Mouse (Mus musculus): ENCODE results near the gene Epop. TPM values are rescaled to one million over a fixed set of nuclear protein-coding genes. Genes with fewer than 3 reads are reported as not detected.
"Not testable (repeated sequence)": the region's sequence is repeated elsewhere in the genome, so short reads cannot be mapped to it uniquely, and the experiment has no call there.

Gene Epop
- polyA plus RNA-seq, 1 experiment from 2014 or later, result 11.6 TPM

GRCm38 (mm10) chr11:97641668-97642067, 12.2 kb upstream of the Epop start:
- Histone ChIP-seq H3K27me3 (ENCODE audit: poor library complexity, severe bottlenecking) (no peaks in the 10 kb centered on the region), H3K27ac (no peak overlapping the region), H3K4me1 (no peaks in the 10 kb centered on the region), H3K36me3 (replicated peaks) (no peaks in the 10 kb centered on the region), H3K4me3 (no peak overlapping the region), H3K9me3 (no peaks in the 10 kb centered on the region)
- DNase-seq (ENCODE audit: extremely low spot score, low spot score), result no peak
- 68% methylated on average over 8 of the region's 8 CpGs for WGBS

DNA sequence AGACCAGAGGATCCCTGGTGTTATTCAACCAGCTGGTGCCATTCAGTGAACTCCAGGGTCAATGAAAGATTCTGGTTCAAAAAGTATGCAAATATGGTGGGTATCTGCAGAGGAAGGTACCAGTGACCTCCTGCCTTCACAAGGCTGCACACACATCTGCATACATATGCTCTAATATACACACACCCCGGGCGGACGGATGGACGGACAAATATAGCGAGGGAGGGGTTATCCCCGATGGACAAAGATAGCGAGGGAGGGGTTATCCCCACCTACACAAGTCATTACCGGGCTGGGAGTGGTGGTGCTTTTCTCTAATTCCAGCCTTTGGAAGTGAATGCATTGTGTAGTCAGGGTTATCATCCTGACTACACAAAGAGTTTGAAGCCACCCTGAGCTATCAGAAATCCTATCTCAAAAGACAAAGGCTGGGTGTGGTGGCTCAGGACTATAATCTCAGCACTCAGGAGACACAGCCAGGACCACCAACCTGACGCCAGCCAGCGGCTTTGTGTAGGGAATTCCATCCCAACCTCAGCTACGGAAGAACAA, 6.0 kb upstream of the Epop start:
- 78% methylated on average over 11 of the region's 11 CpGs for WGBS

DNA sequence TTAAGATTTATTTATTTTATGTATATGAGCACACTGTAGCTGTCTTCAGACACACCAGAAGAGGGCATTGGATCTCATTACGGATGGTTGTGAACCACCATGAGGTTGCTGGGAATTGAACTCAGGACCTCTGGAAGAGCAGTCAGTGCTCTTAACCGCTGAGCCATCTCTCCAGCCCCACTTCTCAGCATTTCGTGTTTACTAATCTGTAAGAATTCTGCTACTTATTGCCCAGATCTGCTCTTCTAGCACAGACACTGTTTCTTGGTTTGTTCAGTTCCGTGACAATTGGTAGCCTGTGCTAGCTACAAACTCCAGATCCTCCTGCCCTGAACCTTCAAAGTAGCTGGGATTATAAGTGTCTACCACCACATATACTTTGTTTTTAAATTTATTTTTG, 2.9 kb upstream of the Epop start:
- H3K27ac ChIP-seq, H3K9me3 ChIP-seq: not testable (repeated sequence)

More for the DNA sequence above, 6.0 kb upstream of the Epop start:
- no peak overlapping the region for H3K27ac ChIP-seq
- H3K9me3 ChIP-seq, result no peaks in the 10 kb centered on the region
- no peak overlapping the region for H3K4me3 ChIP-seq
- peaks cover 17% of the 10 kb centered on the region for H3K4me1 ChIP-seq
- DNase-seq (ENCODE audit: extremely low spot score, low spot score), result no peak
- peaks cover 21% of the 10 kb centered on the region for H3K27me3 ChIP-seq (ENCODE audit: poor library complexity, severe bottlenecking)
- H3K36me3 ChIP-seq (replicated peaks), result no peaks in the 10 kb centered on the region

DNA sequence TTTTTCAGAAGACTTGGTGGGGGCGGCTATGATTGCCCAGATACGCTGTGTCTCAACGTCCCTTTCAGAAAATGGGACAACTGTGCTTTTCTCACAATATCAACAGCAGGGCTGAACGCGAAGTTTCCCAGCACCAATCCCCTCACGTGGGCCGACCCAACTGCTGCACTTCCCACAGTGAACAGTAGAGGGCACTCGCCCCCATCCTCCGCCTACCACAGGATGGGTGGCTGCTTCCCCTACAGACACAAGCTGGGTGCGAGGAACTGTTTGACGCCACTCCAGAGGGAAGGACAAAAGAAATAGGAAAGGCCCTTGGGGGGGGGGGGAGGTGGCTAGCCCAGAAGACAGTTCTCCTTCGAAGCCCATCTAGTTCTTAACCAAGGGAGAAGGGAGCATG, 2.4 kb upstream of the Epop start:
- Histone ChIP-seq H3K4me1 (peaks cover 52% of the 10 kb centered on the region), H3K27ac (0 out of 2 replicates have a peak overlapping the region, but pooled peaks have one; percentile 11), H3K36me3 (replicated peaks) (no peaks in the 10 kb centered on the region), H3K4me3 (0 out of 2 replicates have a peak overlapping the region, but pooled peaks have one; percentile 5), H3K27me3 (ENCODE audit: poor library complexity, severe bottlenecking) (peaks cover 54% of the 10 kb centered on the region), H3K9me3 (no peaks in the 10 kb centered on the region)
- DNase-seq (ENCODE audit: extremely low spot score, low spot score), result peak; percentile 83
- WGBS, result 2% methylated on average over 12 of the region's 12 CpGs

More for the DNA sequence above, 2.9 kb upstream of the Epop start:
- WGBS, result 87% methylated on average over 4 of the region's 4 CpGs
- not testable (repeated sequence) for H3K36me3 ChIP-seq (replicated peaks); H3K4me3 ChIP-seq; DNase-seq (ENCODE audit: extremely low spot score, low spot score)
- Histone ChIP-seq H3K4me1 (peaks cover 47% of the 10 kb centered on the region), H3K27me3 (ENCODE audit: poor library complexity, severe bottlenecking) (peaks cover 49% of the 10 kb centered on the region)

- WGBS, result 16% methylated on average over 5 of the region's 5 CpGs
- Histone ChIP-seq H3K27ac (no peak overlapping the region), H3K4me1 (peaks cover 56% of the 10 kb centered on the region), H3K4me3 (0 out of 2 replicates have a peak overlapping the region, but pooled peaks have one; percentile 1), H3K9me3 (no peaks in the 10 kb centered on the region), H3K36me3 (replicated peaks) (no peaks in the 10 kb centered on the region), H3K27me3 (ENCODE audit: poor library complexity, severe bottlenecking) (peaks cover 58% of the 10 kb centered on the region)
- no peak for DNase-seq (ENCODE audit: extremely low spot score, low spot score)
Observed at GRCm38 (mm10) chr11:97631500-97631899, 2.0 kb upstream of the Epop start.

DNA sequence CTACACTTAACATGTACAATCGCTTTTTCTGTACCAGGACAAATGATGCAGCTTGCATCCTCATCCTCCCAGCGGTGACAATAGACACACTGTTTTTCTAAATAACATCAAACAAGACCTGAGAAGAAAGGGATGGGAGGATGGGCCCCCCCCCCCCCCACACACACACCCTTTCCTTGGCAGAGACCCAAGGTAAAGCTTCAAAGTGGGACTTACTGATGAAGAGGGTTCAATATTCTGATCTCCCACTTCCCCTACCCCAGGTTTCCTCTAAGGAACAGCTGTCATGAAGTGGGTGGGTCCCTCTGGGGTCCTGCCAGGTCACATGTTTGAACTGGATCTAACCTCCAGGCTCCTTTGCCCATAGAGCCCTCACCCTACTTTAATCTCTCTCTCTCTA, 1.5 kb upstream of the Epop start:
- Histone ChIP-seq H3K4me3 (0 out of 2 replicates have a peak overlapping the region, but pooled peaks have one; percentile 1), H3K4me1 (peaks cover 61% of the 10 kb centered on the region), H3K9me3 (no peaks in the 10 kb centered on the region), H3K27ac (no peak overlapping the region), H3K27me3 (ENCODE audit: poor library complexity, severe bottlenecking) (peaks cover 63% of the 10 kb centered on the region), H3K36me3 (replicated peaks) (no peaks in the 10 kb centered on the region)
- no peak for DNase-seq (ENCODE audit: extremely low spot score, low spot score)
- WGBS, result 28% methylated on average over 2 of the region's 2 CpGs

- H3K9me3 ChIP-seq, result no peaks in the 10 kb centered on the region
- WGBS, result under 1% methylated on average over 101 of the region's 106 CpGs
- H3K4me3 ChIP-seq, result peak overlapping the region; percentile 70
- H3K36me3 ChIP-seq (replicated peaks), result no peaks in the 10 kb centered on the region
- DNase-seq (ENCODE audit: extremely low spot score, low spot score), result peak; percentile 59
- peak overlapping the region; percentile 90 for H3K27ac ChIP-seq
- H3K4me1 ChIP-seq, result peaks cover 63% of the 10 kb centered on the region
- H3K27me3 ChIP-seq (ENCODE audit: poor library complexity, severe bottlenecking), result peaks cover 85% of the 10 kb centered on the region
Observed at GRCm38 (mm10) chr11:97628568-97629518, 659 bp downstream of the Epop start.

DNA sequence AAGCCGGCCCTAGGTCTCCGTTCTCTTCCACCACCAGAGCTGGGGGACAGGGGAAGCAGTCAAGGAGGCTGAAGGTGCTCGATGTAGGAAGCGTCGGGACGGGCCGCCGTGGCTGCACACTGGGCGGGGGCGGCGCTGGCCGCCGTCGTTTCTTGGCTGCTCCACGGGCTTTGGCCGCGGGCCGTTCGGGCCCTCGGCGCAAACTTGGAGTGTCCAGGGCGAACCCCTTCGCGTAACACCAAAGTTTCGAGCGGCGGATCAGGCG, 1.3 kb downstream of the Epop start:
- H3K9me3 ChIP-seq, result no peaks in the 10 kb centered on the region
- H3K4me3 ChIP-seq, result peak overlapping the region; percentile 70
- peaks cover 63% of the 10 kb centered on the region for H3K4me1 ChIP-seq
- under 1% methylated on average over 28 of the region's 28 CpGs for WGBS
- DNase-seq (ENCODE audit: extremely low spot score, low spot score), result no peak
- H3K27ac ChIP-seq, result peak overlapping the region; percentile 90
- H3K36me3 ChIP-seq (replicated peaks), result no peaks in the 10 kb centered on the region
- H3K27me3 ChIP-seq (ENCODE audit: poor library complexity, severe bottlenecking), result peaks cover 91% of the 10 kb centered on the region

GRCm38 (mm10) chr11:97627556-97628302, 1.8 kb downstream of the Epop start:
- Histone ChIP-seq H3K4me1 (peaks cover 63% of the 10 kb centered on the region), H3K27ac (peak overlapping the region; percentile 90; the same call in 1 of the 2 replicates), H3K27me3 (ENCODE audit: poor library complexity, severe bottlenecking) (peaks cover 96% of the 10 kb centered on the region), H3K9me3 (no peaks in the 10 kb centered on the region), H3K4me3 (peak overlapping the region; percentile 70), H3K36me3 (replicated peaks) (no peaks in the 10 kb centered on the region)
- 0% methylated on average over 30 of the region's 30 CpGs for WGBS
- peak; percentile 44 for DNase-seq (ENCODE audit: extremely low spot score, low spot score)

DNA sequence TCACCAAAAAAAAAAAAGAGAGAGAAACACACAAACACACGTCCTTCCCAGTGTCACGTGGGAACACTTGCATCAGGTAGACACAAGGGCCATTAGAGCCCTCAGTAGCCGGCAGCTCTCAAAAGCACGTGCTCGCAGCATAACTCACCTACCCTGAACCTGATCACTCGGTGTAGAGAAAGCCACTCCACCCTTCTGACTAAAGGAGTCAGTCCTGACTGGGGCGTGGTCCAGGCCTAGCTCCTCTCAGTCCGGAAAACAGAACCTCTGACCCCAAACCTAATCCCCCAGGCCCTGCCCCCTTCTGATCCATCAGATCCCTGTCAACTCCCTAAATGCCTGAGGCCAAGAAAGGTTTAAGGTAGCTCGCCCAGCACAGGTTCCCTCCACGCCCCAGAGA, 2.7 kb downstream of the Epop start:
- Histone ChIP-seq H3K27ac (0 out of 2 replicates have a peak overlapping the region, but pooled peaks have one; percentile 20), H3K36me3 (replicated peaks) (no peaks in the 10 kb centered on the region), H3K27me3 (ENCODE audit: poor library complexity, severe bottlenecking) (peaks cover 88% of the 10 kb centered on the region), H3K4me3 (peak overlapping the region; percentile 70), H3K4me1 (peaks cover 59% of the 10 kb centered on the region), H3K9me3 (no peaks in the 10 kb centered on the region)
- peak; percentile 48 for DNase-seq (ENCODE audit: extremely low spot score, low spot score)
- WGBS, result under 1% methylated on average over 10 of the region's 10 CpGs

DNA sequence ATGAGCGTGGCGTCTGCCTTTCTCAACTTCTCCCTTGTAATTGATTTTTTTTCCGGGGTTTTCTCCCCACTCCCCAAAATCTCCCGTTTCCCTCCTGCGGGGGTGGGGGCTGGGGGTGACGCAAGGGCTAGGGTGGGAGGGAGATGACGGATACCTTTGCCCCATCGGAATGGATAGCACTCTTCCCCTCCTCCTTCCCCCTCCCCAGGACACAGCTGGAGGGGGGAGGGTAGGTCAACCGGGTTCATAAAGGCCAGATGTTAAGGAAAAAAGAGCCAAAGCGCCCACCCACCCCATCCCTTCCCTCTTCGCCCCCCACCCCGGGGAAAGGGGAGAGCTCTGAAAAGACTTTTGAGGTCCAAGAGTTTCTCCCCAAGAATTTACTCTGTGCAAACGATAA, 3.1 kb downstream of the Epop start:
- peak overlapping the region; percentile 70 for H3K4me3 ChIP-seq
- no peaks in the 10 kb centered on the region for H3K9me3 ChIP-seq
- H3K27ac ChIP-seq, result no peak overlapping the region
- H3K4me1 ChIP-seq, result peaks cover 55% of the 10 kb centered on the region
- DNase-seq (ENCODE audit: extremely low spot score, low spot score), result no peak
- no peaks in the 10 kb centered on the region for H3K36me3 ChIP-seq (replicated peaks)
- H3K27me3 ChIP-seq (ENCODE audit: poor library complexity, severe bottlenecking), result peaks cover 84% of the 10 kb centered on the region
- 2% methylated on average over 13 of the region's 13 CpGs for WGBS

DNA sequence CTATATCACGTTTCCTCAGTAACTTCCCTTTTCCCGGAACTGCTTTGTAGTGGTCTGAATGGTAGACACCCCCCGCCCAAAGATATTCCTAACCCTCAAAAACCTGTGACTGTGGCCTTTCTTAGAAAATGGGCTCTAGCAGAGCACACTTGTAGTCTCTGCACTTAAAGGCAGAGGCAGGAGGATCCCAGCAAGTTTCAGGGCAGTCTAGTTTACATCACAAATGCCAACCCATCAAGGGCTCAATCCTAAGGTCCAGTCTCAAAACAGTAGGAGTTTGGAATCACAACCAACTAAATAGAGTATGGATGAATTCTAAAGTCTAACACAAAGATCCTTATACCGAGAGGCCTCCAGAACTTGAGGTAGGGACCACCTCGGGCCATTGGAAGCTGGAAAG, 4.0 kb downstream of the Epop start:
- Histone ChIP-seq H3K4me1 (peaks cover 46% of the 10 kb centered on the region), H3K36me3 (replicated peaks) (no peaks in the 10 kb centered on the region), H3K4me3 (no peak overlapping the region), H3K9me3 (no peaks in the 10 kb centered on the region), H3K27me3 (ENCODE audit: poor library complexity, severe bottlenecking) (peaks cover 75% of the 10 kb centered on the region), H3K27ac (no peak overlapping the region)
- 75% methylated on average over 5 of the region's 5 CpGs for WGBS
- DNase-seq (ENCODE audit: extremely low spot score, low spot score), result no peak

Measured in forebrain, embryonic 10.5 days (tissue).